Mouse (Mus musculus) limb, embryonic 13.5 days (tissue): Measurements from ENCODE around the gene Mmp15. TPM values are rescaled to one million over a fixed set of nuclear protein-coding genes. Genes with fewer than 3 reads are reported as not detected.

ENCODE experiments used
- ATAC-seq: fragments of 200-750 bp; cut with Nextera tagmentation; 2 replicates; pipeline ENCODE4 v1.8.0; 2017; ENCODE audit warnings: low read depth, moderate number of reproducible peaks, moderate TSS enrichment; ENCODE audit not compliant: low FRiP score
- H3K27ac ChIP-seq: fragments of 300-500 bp; sonication (generic); 2 replicates; pipeline ENCODE4 v1.5.1; 2015; ENCODE audit warnings: inconsistent platforms, mild to moderate bottlenecking, moderate library complexity
- H3K27me3 ChIP-seq: fragments of 300-500 bp; sonication (generic); 2 replicates; pipeline ENCODE4 v1.6.1; 2015; ENCODE audit warnings: mild to moderate bottlenecking, inconsistent platforms
- H3K36me3 ChIP-seq: fragments of 300-500 bp; sonication (generic); 2 replicates; pipeline ENCODE4 v1.6.1; 2015; ENCODE audit warnings: inconsistent platforms, mild to moderate bottlenecking, moderate library complexity
- H3K4me1 ChIP-seq: fragments of 300-500 bp; sonication (generic); 2 replicates; pipeline ENCODE4 v1.6.1; 2015; ENCODE audit warnings: inconsistent platforms
- H3K4me2 ChIP-seq: fragments of 300-500 bp; sonication (generic); replicated peaks from 2 replicates; pipeline ENCODE4 v1.6.1; 2015; ENCODE audit warnings: inconsistent platforms, mild to moderate bottlenecking, moderate library complexity
- H3K4me3 ChIP-seq: fragments of 300-500 bp; sonication (generic); 2 replicates; pipeline ENCODE4 v1.5.1; 2015; ENCODE audit warnings: moderate library complexity, mild to moderate bottlenecking, inconsistent platforms
- H3K9ac ChIP-seq: fragments of 300-500 bp; sonication (generic); 2 replicates; pipeline ENCODE4 v1.6.1; 2015; ENCODE audit warnings: mild to moderate bottlenecking, inconsistent platforms
- H3K9me3 ChIP-seq: fragments of 300-500 bp; sonication (generic); 2 replicates; pipeline ENCODE4 v1.6.1; 2016; ENCODE audit warnings: inconsistent platforms
- WGBS: fragments of 180-500 bp; shearing (Covaris S2); methylation state at CpG from one replicate; pipeline ENCODE4 v1.1.7; 2015; 5-methylcytosine and 5-hydroxymethylcytosine counted together
- polyA plus RNA-seq: library from polyadenylated mRNA; unstranded; fragments of >200 nt; fragmentation: Nextera tagmentation; extraction: Ambion mirVana; gene quantifications from 2 replicates; pipeline ENCODE4 v1.2.1, GENCODE M21; 2015

Gene Mmp15
- polyA plus RNA-seq, 1 experiment from 2014 or later, result 7.7 TPM

DNA sequence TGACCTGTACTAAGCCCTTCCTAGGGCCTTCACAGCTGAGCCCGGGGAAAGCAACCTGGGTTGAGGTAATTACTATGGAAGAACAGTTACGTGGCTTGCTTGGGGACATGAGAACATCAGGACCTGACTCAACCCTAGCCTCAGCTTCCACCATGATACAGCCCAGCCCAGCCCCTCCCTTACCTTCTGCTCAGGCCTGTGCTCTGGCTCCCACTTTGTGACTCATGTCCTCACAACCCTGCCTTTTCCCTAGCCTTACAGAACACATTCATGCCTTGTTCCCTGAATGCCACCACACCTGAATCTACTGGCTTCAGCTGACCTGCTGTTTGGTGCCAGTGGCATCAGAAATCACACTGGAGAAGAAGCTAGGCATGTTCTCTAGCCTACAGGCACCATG is 3.7 kb upstream of the Mmp15 start:
- no peak overlapping the region for H3K4me3 ChIP-seq
- no peak for ATAC-seq
- H3K9me3 ChIP-seq, result no peaks in the 10 kb centered on the region
- peaks cover 29% of the 10 kb centered on the region for H3K36me3 ChIP-seq
- H3K4me1 ChIP-seq, result peaks cover 35% of the 10 kb centered on the region
- peaks cover 31% of the 10 kb centered on the region for H3K27me3 ChIP-seq
- H3K4me2 ChIP-seq, result no peak overlapping the region
- 74% methylated on average over 2 of the region's 2 CpGs for WGBS
- no peak overlapping the region for H3K9ac ChIP-seq
- no peak overlapping the region for H3K27ac ChIP-seq

DNA sequence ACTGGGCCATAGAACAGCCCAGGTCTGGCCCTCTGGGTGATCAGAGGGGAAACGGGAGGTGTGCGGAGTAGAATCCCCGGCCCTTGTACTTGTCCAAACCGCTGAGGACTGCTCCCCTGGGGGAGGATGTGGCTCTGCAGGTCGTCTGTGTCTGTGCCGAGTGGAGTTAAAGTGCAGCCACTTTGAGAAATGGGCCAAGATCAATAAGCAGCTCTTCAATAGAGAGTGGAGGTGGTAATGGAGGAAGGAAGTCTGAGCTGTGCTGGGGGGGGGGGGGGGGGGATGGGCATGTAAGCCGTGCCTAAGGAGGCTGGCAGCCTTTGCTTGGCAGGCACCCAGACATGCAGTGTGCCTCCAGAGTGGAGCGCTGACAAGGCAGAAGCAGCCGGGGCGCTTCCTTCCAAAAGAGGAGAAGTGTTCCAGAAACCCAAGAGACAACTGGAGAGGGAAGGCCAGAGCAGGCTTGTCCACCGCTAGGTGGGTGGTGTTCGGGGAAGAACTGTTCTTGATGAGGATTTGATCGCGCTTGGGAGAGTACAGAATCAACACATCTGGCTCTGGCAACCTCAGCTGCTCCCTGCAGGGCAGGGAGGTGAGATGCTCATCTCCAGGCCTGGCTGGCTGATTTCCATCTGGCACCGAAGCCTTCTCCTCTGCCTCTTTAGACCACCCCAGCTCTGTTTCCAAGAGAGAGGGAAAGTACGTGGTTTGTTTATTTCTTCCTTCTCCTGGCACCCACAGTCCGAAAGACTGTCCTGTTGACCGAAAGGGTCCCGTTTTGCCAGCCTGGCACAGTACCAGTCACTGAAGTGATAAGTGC is 3.0 kb upstream of the Mmp15 start:
- Histone ChIP-seq H3K4me1 (peaks cover 42% of the 10 kb centered on the region), H3K27ac (no peak overlapping the region), H3K9ac (no peak overlapping the region), H3K4me3 (no peak overlapping the region), H3K4me2 (no peak overlapping the region), H3K9me3 (no peaks in the 10 kb centered on the region), H3K36me3 (peaks cover 22% of the 10 kb centered on the region), H3K27me3 (peaks cover 35% of the 10 kb centered on the region)
- 60% methylated on average over 18 of the region's 19 CpGs for WGBS
- ATAC-seq, result no peak

DNA sequence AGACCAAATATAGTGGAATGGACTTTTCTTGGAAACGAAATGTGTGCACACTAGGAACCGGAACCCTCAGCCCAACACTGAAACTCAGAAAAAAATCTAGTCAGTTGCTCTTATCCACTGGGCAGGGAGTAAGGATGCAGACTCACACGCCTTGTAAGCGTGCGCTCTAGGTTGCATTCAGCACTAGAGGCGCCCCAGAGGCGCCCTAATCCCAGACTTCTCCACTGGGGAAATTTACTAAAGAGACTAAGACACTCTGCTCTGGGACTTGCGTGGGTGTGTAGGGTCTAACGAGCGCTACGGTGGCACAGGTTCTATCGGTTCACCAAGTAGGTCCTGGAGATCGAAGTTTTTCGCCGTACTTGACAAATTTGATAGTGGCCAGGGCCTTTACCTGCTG is 607 bp upstream of the Mmp15 start:
- no peak for ATAC-seq
- Histone ChIP-seq H3K27me3 (peaks cover 35% of the 10 kb centered on the region), H3K9me3 (no peaks in the 10 kb centered on the region), H3K36me3 (no peaks in the 10 kb centered on the region), H3K4me3 (peak overlapping the region; percentile 74), H3K9ac (no peak overlapping the region), H3K4me2 (peak overlapping the region; percentile 99), H3K27ac (no peak overlapping the region), H3K4me1 (peaks cover 47% of the 10 kb centered on the region)
- WGBS, result 6% methylated on average over 15 of the region's 15 CpGs

DNA sequence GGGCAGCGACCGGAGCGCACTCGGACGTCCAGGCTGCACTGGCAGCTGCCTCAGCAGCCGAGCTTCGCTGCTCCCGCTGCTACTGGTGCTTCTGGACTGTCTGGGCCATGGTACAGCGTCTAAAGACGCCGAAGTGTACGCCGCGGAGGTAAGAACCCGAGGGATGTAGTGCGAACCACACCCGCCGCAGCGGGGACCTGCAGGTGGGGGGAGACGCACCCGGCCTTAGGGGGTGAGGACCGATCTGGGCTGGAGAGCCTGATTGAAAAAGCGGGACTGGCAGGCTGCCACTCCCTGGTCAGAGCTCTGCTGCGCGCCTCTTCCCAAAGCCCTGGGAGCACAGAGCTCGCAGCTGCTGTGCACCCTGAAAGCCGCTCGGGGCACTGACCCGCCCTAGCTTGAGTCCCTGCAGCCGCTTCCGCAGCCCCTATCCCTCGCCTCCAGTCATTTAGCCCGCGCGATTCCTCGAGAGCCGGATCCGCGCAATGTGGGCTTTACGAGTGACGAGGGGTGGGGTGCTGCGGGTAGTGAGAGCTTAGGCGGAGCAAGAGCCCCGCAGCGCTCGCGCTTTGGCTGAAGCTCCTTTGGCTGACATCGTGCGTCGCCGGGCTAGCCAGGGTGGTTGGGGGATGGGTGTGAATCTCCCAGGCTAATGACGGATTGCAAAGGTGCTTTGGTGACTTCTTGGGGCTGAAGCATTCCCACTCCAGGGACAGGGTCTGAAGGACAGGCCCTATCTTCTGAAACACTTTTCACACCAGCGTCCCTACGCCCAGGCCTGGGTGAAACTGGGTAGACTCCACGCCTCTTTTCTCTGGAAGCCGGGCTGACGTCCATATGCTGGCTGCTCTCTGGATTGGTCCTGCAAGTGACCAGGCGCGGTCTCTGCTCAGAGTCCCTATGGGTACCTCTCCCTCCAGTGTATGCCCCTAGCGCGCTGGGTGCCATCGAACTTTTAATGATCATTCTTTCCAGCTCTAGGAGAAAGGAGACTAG is 1.1 kb downstream of the Mmp15 start:
- Histone ChIP-seq H3K27ac (peak overlapping the region; percentile 52; the same call in 1 of the 2 replicates), H3K4me2 (peak overlapping the region; percentile 99), H3K9ac (peak overlapping the region; percentile 80), H3K9me3 (no peaks in the 10 kb centered on the region), H3K27me3 (peaks cover 35% of the 10 kb centered on the region), H3K4me1 (peaks cover 42% of the 10 kb centered on the region), H3K36me3 (no peaks in the 10 kb centered on the region), H3K4me3 (peak overlapping the region; percentile 74)
- ATAC-seq, result peak; percentile 54
- WGBS, result 2% methylated on average over 62 of the region's 62 CpGs

DNA sequence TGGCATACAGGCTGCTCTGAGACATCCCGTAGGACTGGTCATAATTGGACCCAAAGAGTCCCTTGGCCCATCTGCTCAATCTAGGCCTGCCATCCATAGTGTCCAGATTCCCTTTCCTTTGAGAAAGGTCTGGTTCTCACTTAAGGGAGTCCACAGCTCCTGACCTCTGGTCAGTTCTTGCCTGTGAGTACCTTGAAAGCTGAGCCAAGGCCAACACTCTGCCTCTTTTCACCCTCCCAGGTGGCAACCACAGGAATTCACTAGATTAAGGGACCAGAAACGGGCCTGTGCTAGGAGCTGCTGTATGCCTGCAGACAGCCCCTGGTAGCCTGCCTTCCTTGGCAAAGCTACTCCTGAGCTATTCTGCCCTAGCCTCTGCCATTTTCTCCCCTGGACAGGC is 2.5 kb downstream of the Mmp15 start:
- 84% methylated on average over 2 of the region's 2 CpGs for WGBS
- H3K36me3 ChIP-seq, result no peaks in the 10 kb centered on the region
- H3K9me3 ChIP-seq, result no peaks in the 10 kb centered on the region
- H3K27me3 ChIP-seq, result peaks cover 27% of the 10 kb centered on the region
- peaks cover 38% of the 10 kb centered on the region for H3K4me1 ChIP-seq
- ATAC-seq, result no peak
- H3K9ac ChIP-seq, result no peak overlapping the region
- no peak overlapping the region for H3K4me2 ChIP-seq
- H3K27ac ChIP-seq, result no peak overlapping the region
- H3K4me3 ChIP-seq, result no peak overlapping the region

DNA sequence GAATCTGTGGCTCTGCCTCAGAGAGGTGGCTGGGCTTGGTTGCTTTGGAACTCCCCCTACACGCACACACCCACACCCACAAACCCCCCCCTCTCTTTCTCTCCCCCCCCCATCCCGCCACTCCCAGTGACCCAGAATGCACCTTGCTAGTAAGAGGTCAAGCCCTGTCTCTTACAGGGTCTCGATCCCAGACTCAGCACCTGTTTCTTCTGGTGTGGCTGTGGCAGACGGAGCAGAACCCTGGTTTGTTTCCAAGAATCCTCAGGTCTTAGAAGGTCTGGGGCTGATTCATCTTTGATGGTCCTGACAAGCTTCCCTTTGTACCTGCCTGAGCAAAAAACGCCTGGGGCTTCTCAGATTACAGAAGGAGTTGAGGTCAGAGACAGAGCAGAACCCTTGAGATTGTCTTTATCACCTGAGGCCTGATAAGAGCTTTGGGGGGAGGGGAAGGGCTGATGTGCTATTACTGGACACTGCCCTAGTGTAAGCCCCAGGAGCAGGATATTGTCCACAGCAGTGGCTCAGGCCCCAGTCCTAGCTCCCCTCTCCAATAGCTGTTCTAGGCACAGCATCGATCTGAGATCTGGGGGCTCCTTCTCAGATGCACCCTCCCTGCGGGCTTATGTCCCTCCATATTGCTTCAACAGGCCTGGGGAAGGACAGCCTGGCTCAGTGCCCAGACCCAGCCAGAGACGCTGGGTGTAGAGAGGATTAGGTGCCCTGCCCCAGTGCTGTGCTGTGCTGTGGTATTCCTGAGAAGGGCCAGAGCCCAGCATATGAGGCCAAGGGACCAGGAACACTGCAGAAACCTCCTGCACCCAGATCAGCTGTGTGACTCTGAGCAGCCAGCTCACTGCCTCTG is 6.7 kb downstream of the Mmp15 start:
- WGBS, result 40% methylated on average over 8 of the region's 8 CpGs
- Histone ChIP-seq H3K36me3 (no peaks in the 10 kb centered on the region), H3K4me1 (peaks cover 29% of the 10 kb centered on the region), H3K4me2 (no peak overlapping the region), H3K27ac (no peak overlapping the region), H3K9ac (no peak overlapping the region), H3K27me3 (no peaks in the 10 kb centered on the region; the same call in 1 of the 2 replicates), H3K9me3 (no peaks in the 10 kb centered on the region), H3K4me3 (no peak overlapping the region)
- ATAC-seq, result no peak

DNA sequence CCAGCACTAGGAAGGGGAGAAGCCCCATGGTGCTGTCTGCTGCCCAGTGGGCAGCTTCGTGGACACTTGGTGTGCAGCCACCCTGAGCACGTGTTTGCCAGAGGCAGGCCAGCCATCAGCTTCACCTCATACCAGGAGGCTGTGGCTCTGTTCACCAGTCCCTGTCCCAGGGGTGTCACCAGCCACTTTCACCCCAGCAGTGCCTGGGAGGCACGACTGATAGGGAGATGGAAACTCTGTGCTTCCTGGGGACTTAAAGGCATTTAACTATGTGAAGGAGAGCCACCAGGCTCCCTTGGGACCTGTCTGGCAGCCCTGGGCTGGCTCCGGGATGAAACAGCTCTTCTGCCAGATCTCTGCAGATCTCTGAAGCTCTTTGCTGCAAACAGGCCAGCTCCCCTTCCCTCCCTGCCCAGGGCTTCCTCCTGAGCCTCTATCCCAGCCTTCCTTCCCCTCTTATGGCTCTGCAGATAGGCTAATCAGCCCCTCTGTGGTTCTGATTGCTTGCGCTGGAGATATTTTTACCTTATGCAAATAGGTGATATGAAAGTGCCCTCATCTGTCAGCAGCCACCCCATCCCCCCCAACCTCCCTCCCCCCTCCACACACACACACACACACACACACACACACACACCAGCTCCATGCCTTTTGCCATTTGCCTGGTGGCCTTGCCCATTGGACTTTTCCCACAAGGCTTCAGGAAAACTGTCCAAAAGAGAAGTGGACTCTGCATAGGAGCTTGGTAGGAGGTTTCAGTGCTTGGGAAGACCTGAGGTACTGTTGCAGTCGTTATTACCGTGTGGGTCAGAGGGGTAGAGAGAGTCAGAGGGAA is 8.3 kb downstream of the Mmp15 start:
- Histone ChIP-seq H3K27ac (no peak overlapping the region), H3K36me3 (no peaks in the 10 kb centered on the region), H3K27me3 (no peaks in the 10 kb centered on the region), H3K4me2 (no peak overlapping the region), H3K9ac (peak overlapping the region; percentile 19; the same call in 1 of the 2 replicates), H3K9me3 (no peaks in the 10 kb centered on the region), H3K4me3 (no peak overlapping the region), H3K4me1 (peaks cover 22% of the 10 kb centered on the region)
- ATAC-seq, result no peak
- WGBS, result 34% methylated on average over 7 of the region's 7 CpGs

DNA sequence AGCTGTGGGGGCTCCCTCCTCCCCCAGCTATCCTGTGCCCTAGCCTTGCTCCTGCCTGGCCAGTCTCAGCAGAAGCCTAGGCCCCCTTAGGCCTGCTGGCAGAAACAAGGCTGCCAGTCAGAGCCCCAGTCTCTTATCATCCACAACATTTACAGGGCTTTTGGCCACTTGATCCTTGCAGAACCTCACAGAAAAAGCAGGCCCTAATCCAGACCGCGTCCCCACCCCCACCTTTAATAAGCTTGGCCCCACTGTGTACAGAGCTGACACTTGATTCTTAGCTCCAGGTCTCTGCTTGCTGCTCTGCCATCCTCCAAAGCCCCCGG is 8.9 kb downstream of the Mmp15 start:
- Histone ChIP-seq H3K9ac (no peak overlapping the region), H3K9me3 (no peaks in the 10 kb centered on the region), H3K27ac (no peak overlapping the region), H3K4me3 (no peak overlapping the region), H3K36me3 (no peaks in the 10 kb centered on the region), H3K4me1 (peaks cover 22% of the 10 kb centered on the region), H3K27me3 (no peaks in the 10 kb centered on the region), H3K4me2 (no peak overlapping the region)
- no peak for ATAC-seq
- WGBS, result 59% methylated on average over 3 of the region's 3 CpGs

DNA sequence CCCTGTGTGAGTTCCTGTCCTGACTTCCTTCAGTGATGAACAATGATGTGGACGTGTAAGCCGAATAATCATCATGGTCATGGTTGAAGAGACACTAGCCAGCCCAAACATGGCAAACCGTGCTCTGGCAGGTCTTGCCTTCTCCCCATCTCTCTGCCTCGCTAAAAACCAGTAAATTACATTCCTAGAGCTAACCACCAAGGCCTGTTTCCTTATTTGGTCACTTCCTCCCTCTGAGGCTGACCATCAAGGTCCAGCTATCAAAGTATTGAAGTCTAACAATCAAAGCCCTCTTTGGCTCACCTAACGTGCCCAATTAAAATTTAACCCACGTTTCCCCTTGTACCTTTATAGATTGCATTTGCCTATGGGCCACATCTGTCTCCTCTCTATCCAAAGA is 10.2 kb downstream of the Mmp15 start:
- Histone ChIP-seq H3K36me3 (no peaks in the 10 kb centered on the region), H3K4me2 (no peak overlapping the region), H3K9ac (no peak overlapping the region), H3K27ac (no peak overlapping the region), H3K4me3 (no peak overlapping the region), H3K9me3 (no peaks in the 10 kb centered on the region), H3K27me3 (no peaks in the 10 kb centered on the region), H3K4me1 (peaks cover 22% of the 10 kb centered on the region)
- ATAC-seq, result no peak
- WGBS, result 58% methylated on average over 6 of the region's 6 CpGs

DNA sequence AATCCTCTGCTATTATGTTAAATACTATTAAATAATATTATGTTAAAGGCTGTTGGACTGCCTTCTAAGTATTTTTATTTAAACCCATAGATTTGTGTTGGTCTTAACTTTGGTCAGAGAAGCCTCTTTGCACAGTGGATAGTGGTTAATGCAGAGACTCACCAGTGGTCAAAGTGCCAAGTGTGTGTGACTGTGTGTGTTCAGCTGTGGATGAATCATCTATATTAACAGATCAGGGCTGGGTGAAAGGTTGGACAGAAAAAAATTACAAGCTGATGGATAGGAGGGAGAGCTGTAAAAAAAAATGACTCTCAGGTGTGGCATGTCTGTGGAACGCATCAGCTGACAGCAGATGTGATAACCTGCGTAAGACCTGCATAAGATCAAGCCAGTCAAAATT is 11.8 kb downstream of the Mmp15 start:
- H3K27me3 ChIP-seq, result no peaks in the 10 kb centered on the region
- no peak overlapping the region for H3K4me2 ChIP-seq
- ATAC-seq, result no peak
- no peak overlapping the region for H3K4me3 ChIP-seq
- H3K36me3 ChIP-seq, result 0 out of 2 replicates have a peak, but pooled peaks cover 2% of the 10 kb centered on the region
- peaks cover 21% of the 10 kb centered on the region for H3K4me1 ChIP-seq
- WGBS, result 91% methylated on average over 2 of the region's 2 CpGs
- H3K9ac ChIP-seq, result no peak overlapping the region
- H3K9me3 ChIP-seq, result no peaks in the 10 kb centered on the region
- H3K27ac ChIP-seq, result no peak overlapping the region
